Mouse (Mus musculus) hindbrain, embryonic 10.5 days (tissue): ENCODE results near the gene Olfr70. TPM values are rescaled to one million over a fixed set of nuclear protein-coding genes. Genes with fewer than 3 reads are reported as not detected.
A peak's percentile ranks its signal among the peaks of the same experiment; 100 is the strongest.

Experiments used
- DNase-seq: peaks from one replicate; pipeline ENCODE4 v3.0.0-alpha.2; 2017; ENCODE audit warnings: low spot score
- H3K27ac ChIP-seq: fragments of 300-500 bp; sonication (generic); 2 replicates; pipeline ENCODE4 v1.5.1; 2016; ENCODE audit warnings: mild to moderate bottlenecking, moderate library complexity
- H3K27me3 ChIP-seq: fragments of 300-500 bp; sonication (generic); 2 replicates; pipeline ENCODE4 v1.6.1; 2016; ENCODE audit warnings: mild to moderate bottlenecking; ENCODE audit not compliant: poor library complexity, insufficient read depth, severe bottlenecking
- H3K36me3 ChIP-seq: fragments of 300-500 bp; sonication (generic); 2 replicates; pipeline ENCODE4 v1.6.1; 2016; ENCODE audit warnings: mild to moderate bottlenecking, moderate library complexity
- H3K4me1 ChIP-seq: fragments of 300-500 bp; sonication (generic); replicated peaks from 2 replicates; pipeline ENCODE4 v1.6.1; 2016; ENCODE audit warnings: mild to moderate bottlenecking
- H3K4me3 ChIP-seq: fragments of 300-500 bp; sonication (generic); 2 replicates; pipeline ENCODE4 v1.5.1; 2016; ENCODE audit warnings: mild to moderate bottlenecking, moderate library complexity
- H3K9me3 ChIP-seq: fragments of 300-500 bp; sonication (generic); 2 replicates; pipeline ENCODE4 v1.6.1; 2016; ENCODE audit warnings: mild to moderate bottlenecking, moderate library complexity
- WGBS: fragments of 180-500 bp; shearing (Covaris S2); methylation state at CpG from one replicate; pipeline ENCODE4 v1.1.7; 2016; 5-methylcytosine and 5-hydroxymethylcytosine counted together
- polyA plus RNA-seq: library from polyadenylated mRNA; unstranded; fragments of >200 nt; fragmentation: Nextera tagmentation; extraction: Ambion mirVana; gene quantifications from 2 replicates; pipeline ENCODE4 v1.2.1, GENCODE M21; 2016

Gene Olfr70
- not detected in 2 replicates for polyA plus RNA-seq

- 90% methylated on average over 6 of the region's 6 CpGs for WGBS
- Histone ChIP-seq H3K9me3 (no peaks in the 10 kb centered on the region), H3K4me1 (peaks cover 3% of the 10 kb centered on the region; the same call in 1 of the 2 replicates), H3K36me3 (no peaks in the 10 kb centered on the region), H3K4me3 (no peak within 1 kb of the TSS), H3K27me3 (no peaks in the 10 kb centered on the region), H3K27ac (no peak within 1 kb of the TSS)
- DNase-seq = no peak
Measured at GRCm38 (mm10) chr4:43700707-43701106, at the start of gene Olfr70. Olfr70 (minus strand) TSS chr4:43700807.

- Histone ChIP-seq H3K9me3 (peaks cover 5% of the 10 kb centered on the region; the same call in 1 of the 2 replicates), H3K4me3 (no peak overlapping the region), H3K4me1 (peaks cover 3% of the 10 kb centered on the region; the same call in 1 of the 2 replicates), H3K27ac (no peak overlapping the region), H3K27me3 (no peaks in the 10 kb centered on the region), H3K36me3 (no peaks in the 10 kb centered on the region)
- WGBS = 21% methylated on average over 6 of the region's 6 CpGs
- DNase-seq = no peak
Measured at GRCm38 (mm10) chr4:43745187-43745586, 44.6 kb upstream of the Olfr70 start.

- no peaks in the 10 kb centered on the region for H3K36me3 ChIP-seq
- no peaks in the 10 kb centered on the region for H3K27me3 ChIP-seq
- WGBS = 60% methylated on average over 1 of the region's 1 CpGs
- no peaks in the 10 kb centered on the region for H3K9me3 ChIP-seq
- no peak for DNase-seq
- H3K4me1 ChIP-seq = peaks cover 3% of the 10 kb centered on the region; the same call in 1 of the 2 replicates
- no peak overlapping the region for H3K4me3 ChIP-seq
- no peak overlapping the region for H3K27ac ChIP-seq
Measured at GRCm38 (mm10) chr4:43743099-43743498, 42.5 kb upstream of the Olfr70 start.

- Histone ChIP-seq H3K4me3 (no peak overlapping the region), H3K9me3 (no peaks in the 10 kb centered on the region), H3K27me3 (no peaks in the 10 kb centered on the region), H3K36me3 (no peaks in the 10 kb centered on the region), H3K27ac (no peak overlapping the region), H3K4me1 (peaks cover 3% of the 10 kb centered on the region; the same call in 1 of the 2 replicates)
- DNase-seq = no peak
- WGBS = 32% methylated on average over 4 of the region's 4 CpGs
Measured at GRCm38 (mm10) chr4:43742637-43743036, 42.0 kb upstream of the Olfr70 start.

- DNase-seq = no peak
- Histone ChIP-seq H3K36me3 (no peaks in the 10 kb centered on the region), H3K27ac (no peak overlapping the region), H3K4me1 (peaks cover 9% of the 10 kb centered on the region; the same call in 1 of the 2 replicates), H3K4me3 (no peak overlapping the region), H3K27me3 (no peaks in the 10 kb centered on the region), H3K9me3 (no peaks in the 10 kb centered on the region)
- 68% methylated on average over 5 of the region's 5 CpGs for WGBS
Measured at GRCm38 (mm10) chr4:43741526-43741925, 40.9 kb upstream of the Olfr70 start.

- Histone ChIP-seq H3K4me1 (peaks cover 9% of the 10 kb centered on the region; the same call in 1 of the 2 replicates), H3K27ac (no peak overlapping the region), H3K27me3 (no peaks in the 10 kb centered on the region), H3K4me3 (no peak overlapping the region), H3K36me3 (no peaks in the 10 kb centered on the region), H3K9me3 (no peaks in the 10 kb centered on the region)
- DNase-seq = no peak
- WGBS = 75% methylated on average over 8 of the region's 8 CpGs
Measured at GRCm38 (mm10) chr4:43738989-43739674, 38.5 kb upstream of the Olfr70 start.

- Histone ChIP-seq H3K4me3 (no peak overlapping the region), H3K27me3 (no peaks in the 10 kb centered on the region), H3K27ac (no peak overlapping the region), H3K9me3 (no peaks in the 10 kb centered on the region), H3K4me1 (peaks cover 7% of the 10 kb centered on the region; the same call in 1 of the 2 replicates), H3K36me3 (no peaks in the 10 kb centered on the region)
- DNase-seq = no peak
- 58% methylated on average over 6 of the region's 6 CpGs for WGBS
Measured at GRCm38 (mm10) chr4:43737144-43737543, 36.5 kb upstream of the Olfr70 start.

- Histone ChIP-seq H3K9me3 (no peaks in the 10 kb centered on the region), H3K36me3 (no peaks in the 10 kb centered on the region), H3K4me1 (peaks cover 25% of the 10 kb centered on the region), H3K27ac (no peak overlapping the region), H3K4me3 (no peak overlapping the region), H3K27me3 (no peaks in the 10 kb centered on the region)
- DNase-seq = no peak
- WGBS = 79% methylated on average over 5 of the region's 5 CpGs
Measured at GRCm38 (mm10) chr4:43733186-43733585, 32.6 kb upstream of the Olfr70 start.

GRCm38 (mm10) chr4:43732171-43732570, 31.6 kb upstream of the Olfr70 start:
- DNase-seq = no peak
- Histone ChIP-seq H3K9me3 (no peaks in the 10 kb centered on the region), H3K27ac (peak overlapping the region; percentile 45; the same call in 1 of the 2 replicates), H3K27me3 (no peaks in the 10 kb centered on the region), H3K4me1 (peaks cover 27% of the 10 kb centered on the region), H3K4me3 (no peak overlapping the region), H3K36me3 (no peaks in the 10 kb centered on the region)
- whole genome bisulfite sequencing = 38% methylated on average over 1 of the region's 1 CpGs

- DNase-seq = no peak
- no peaks in the 10 kb centered on the region for H3K36me3 ChIP-seq
- no peak overlapping the region for H3K27ac ChIP-seq
- H3K9me3 ChIP-seq = no peaks in the 10 kb centered on the region
- H3K4me3 ChIP-seq = no peak overlapping the region
- WGBS = 76% methylated on average over 21 of the region's 21 CpGs
- H3K4me1 ChIP-seq = peaks cover 28% of the 10 kb centered on the region
- no peaks in the 10 kb centered on the region for H3K27me3 ChIP-seq
Measured at GRCm38 (mm10) chr4:43730750-43731297, 30.2 kb upstream of the Olfr70 start.

- H3K36me3 ChIP-seq = no peaks in the 10 kb centered on the region
- 68% methylated on average over 14 of the region's 14 CpGs for WGBS
Measured at GRCm38 (mm10) chr4:43729794-43730550, 29.4 kb upstream of the Olfr70 start, which contains the start of gene Spaar. Spaar (plus strand) TSS chr4:43730034.

GRCm38 (mm10) chr4:43729126-43729525, 28.5 kb upstream of the Olfr70 start:
- DNase-seq = no peak
- H3K27me3 ChIP-seq = no peaks in the 10 kb centered on the region
- no peaks in the 10 kb centered on the region for H3K9me3 ChIP-seq
- no peak overlapping the region for H3K27ac ChIP-seq
- H3K36me3 ChIP-seq = no peaks in the 10 kb centered on the region
- H3K4me3 ChIP-seq = no peak overlapping the region
- peaks cover 28% of the 10 kb centered on the region for H3K4me1 ChIP-seq
- WGBS = 85% methylated on average over 3 of the region's 3 CpGs

More at GRCm38 (mm10) chr4:43729794-43730550, 29.4 kb upstream of the Olfr70 start, which contains the start of gene Spaar:
- H3K4me1 ChIP-seq = peaks cover 28% of the 10 kb centered on the region
- no peaks in the 10 kb centered on the region for H3K9me3 ChIP-seq
- no peak for DNase-seq
- H3K27me3 ChIP-seq = no peaks in the 10 kb centered on the region
- no peak within 1 kb of the TSS for H3K27ac ChIP-seq
- no peak within 1 kb of the TSS for H3K4me3 ChIP-seq

- WGBS = 72% methylated on average over 5 of the region's 5 CpGs
- DNase-seq = no peak
- H3K9me3 ChIP-seq = no peaks in the 10 kb centered on the region
- no peak overlapping the region for H3K4me3 ChIP-seq
- no peaks in the 10 kb centered on the region for H3K27me3 ChIP-seq
- no peaks in the 10 kb centered on the region for H3K36me3 ChIP-seq
- H3K4me1 ChIP-seq = peaks cover 28% of the 10 kb centered on the region
- no peak overlapping the region for H3K27ac ChIP-seq
Measured at GRCm38 (mm10) chr4:43728576-43728954, 28.0 kb upstream of the Olfr70 start.
